Mouse (Mus musculus) neural tube, embryonic 11.5 days (tissue): Measurements from ENCODE around the gene Galnt2. TPM values are rescaled to one million over a fixed set of nuclear protein-coding genes. Genes with fewer than 3 reads are reported as not detected.

Experiments
- ATAC-seq: fragments of 200-750 bp; cut with Nextera tagmentation; 2 replicates; pipeline ENCODE4 v1.8.0; 2017; ENCODE audit warnings: moderate number of reproducible peaks, mild to moderate bottlenecking, moderate TSS enrichment, moderate library complexity; ENCODE audit not compliant: insufficient read depth, low FRiP score, low TSS enrichment
- DNase-seq: peaks from one replicate; pipeline ENCODE4 v3.0.0-alpha.2; 2015; ENCODE audit warnings: low spot score
- H3K27ac ChIP-seq: fragments of 300-500 bp; sonication (generic); 2 replicates; pipeline ENCODE4 v1.5.1; 2014; ENCODE audit warnings: low read depth, mild to moderate bottlenecking, low read length
- H3K27me3 ChIP-seq: fragments of 300-500 bp; sonication (generic); 2 replicates; pipeline ENCODE4 v1.6.1; 2014; ENCODE audit warnings: mild to moderate bottlenecking, low read length, mixed read lengths; ENCODE audit not compliant: control insufficient read depth, insufficient read depth
- H3K36me3 ChIP-seq: fragments of 300-500 bp; sonication (generic); 2 replicates; pipeline ENCODE4 v1.6.1; 2014; ENCODE audit warnings: mild to moderate bottlenecking, low read length, moderate library complexity, mixed read lengths; ENCODE audit not compliant: control insufficient read depth, insufficient read depth
- H3K4me1 ChIP-seq: fragments of 300-500 bp; sonication (generic); 2 replicates; pipeline ENCODE4 v1.6.1; 2014; ENCODE audit warnings: low read length, mixed read lengths; ENCODE audit not compliant: control insufficient read depth, insufficient read depth
- H3K4me2 ChIP-seq: fragments of 300-500 bp; sonication (generic); 2 replicates; pipeline ENCODE4 v1.6.1; 2014; ENCODE audit warnings: low read depth, mild to moderate bottlenecking, moderate library complexity
- H3K4me3 ChIP-seq: fragments of 300-500 bp; sonication (generic); 2 replicates; pipeline ENCODE4 v1.5.1; 2014; ENCODE audit warnings: low read depth, low read length
- H3K9ac ChIP-seq: fragments of 300-500 bp; sonication (generic); 2 replicates; pipeline ENCODE4 v1.6.1; 2014; ENCODE audit warnings: mild to moderate bottlenecking, low read length
- H3K9me3 ChIP-seq: fragments of 300-500 bp; sonication (generic); 2 replicates; pipeline ENCODE4 v1.6.1; 2016; ENCODE audit warnings: low read length; ENCODE audit not compliant: control insufficient read depth
- WGBS: fragments of 180-500 bp; shearing (Covaris S2); extraction: QIAGEN DNeasy Blood & Tissue Kit; methylation state at CpG from one replicate; pipeline ENCODE4 v1.1.7; 2014; 5-methylcytosine and 5-hydroxymethylcytosine counted together
- polyA plus RNA-seq: library from polyadenylated mRNA; unstranded; fragments of >200 nt; fragmentation: Nextera tagmentation; extraction: Ambion mirVana; gene quantifications from 2 replicates; pipeline ENCODE4 v1.2.1, GENCODE M21; 2014

Galnt2 gene
- polyA plus RNA-seq, 1 experiment from 2014 or later: 92.4 TPM

DNA sequence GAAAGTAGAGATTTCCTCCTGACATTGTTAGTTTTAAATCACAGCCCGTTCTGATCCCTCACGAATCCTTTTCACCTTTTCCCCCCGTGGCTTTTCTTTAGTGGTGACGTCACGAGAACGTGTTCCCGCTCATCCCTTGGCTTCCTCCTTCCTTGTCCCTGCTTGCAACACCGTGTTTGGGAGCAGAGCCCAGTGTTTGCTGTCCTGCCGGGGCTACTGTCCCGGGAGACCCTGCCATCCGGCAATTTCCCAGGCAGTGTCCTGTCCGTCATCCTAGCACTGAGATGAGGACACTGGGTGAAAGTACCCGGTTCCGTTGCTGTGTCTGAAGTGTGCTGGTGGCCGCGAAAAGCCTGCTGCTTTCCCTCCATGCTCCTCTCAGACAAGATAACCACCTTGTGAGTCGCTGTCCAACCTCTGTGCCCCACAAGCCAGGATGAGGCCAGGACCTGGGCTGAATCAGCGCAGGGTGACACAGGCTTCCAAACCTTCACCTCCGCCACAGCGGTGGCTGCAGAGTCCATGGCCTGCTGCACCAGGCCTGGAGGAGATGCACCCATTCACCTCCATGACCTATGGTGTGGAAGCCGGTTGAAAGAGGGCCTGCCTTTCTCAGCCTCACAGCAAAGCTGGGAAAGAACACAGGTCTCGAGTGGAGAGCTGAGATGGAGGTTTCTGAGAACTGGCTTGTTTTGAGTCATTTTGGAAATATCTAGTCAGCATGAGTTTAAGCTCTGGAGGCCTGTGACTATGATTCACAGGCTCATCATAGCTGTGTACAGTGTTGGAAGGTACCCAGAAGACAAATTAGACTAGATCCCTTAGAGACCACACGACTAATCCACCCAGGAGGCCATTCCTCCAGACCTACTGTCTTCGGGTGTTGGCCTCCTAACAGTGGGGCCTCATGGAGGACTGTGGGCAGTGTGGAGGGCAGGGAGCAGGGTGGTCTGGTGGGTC lies 47.0 kb downstream of the Galnt2 start:
- no peaks in the 10 kb centered on the region for H3K36me3 ChIP-seq
- no peak overlapping the region for H3K9ac ChIP-seq
- no peaks in the 10 kb centered on the region for H3K27me3 ChIP-seq
- WGBS: 80% methylated on average over 24 of the region's 24 CpGs
- DNase-seq (no peak), ATAC-seq (no peak)
- H3K27ac ChIP-seq: no peak overlapping the region
- H3K4me3 ChIP-seq: no peak overlapping the region
- H3K4me2 ChIP-seq: no peak overlapping the region
- H3K9me3 ChIP-seq: no peaks in the 10 kb centered on the region
- H3K4me1 ChIP-seq: peaks cover 29% of the 10 kb centered on the region

DNA sequence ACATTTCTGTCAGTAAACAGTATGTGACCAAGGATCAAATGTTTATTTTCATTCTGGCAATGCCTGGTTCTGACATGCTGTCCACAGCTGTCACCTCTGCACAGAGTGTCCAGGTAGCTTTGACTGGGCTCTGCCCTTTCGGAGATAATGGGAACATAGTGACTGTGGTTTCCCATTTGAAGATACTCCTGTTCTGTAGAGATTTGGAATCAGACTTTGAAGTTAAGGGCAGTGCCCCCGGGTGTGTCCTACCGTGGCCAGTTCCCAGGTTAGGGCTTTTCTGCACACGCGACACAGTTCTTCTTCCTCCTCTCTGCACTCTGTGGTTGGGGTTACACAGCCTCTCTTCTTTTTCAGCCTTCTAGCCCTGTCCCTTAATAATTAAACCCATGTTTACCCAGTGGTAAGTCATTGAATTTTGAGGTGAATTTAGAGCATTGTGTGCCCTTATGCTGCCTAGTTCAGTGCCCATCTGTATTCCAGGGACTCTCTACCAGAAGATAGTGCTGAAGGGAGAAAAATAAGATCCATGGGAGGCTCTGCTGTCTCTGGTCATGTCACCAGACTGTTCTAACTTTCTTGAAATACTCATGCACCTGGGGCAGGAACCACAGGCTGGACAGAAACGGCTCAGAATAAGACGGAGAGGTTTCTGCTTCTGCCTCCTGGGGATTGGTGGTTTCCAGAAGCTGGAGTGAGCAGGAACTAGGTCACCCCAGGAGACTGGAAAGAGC lies 47.9 kb downstream of the Galnt2 start:
- 91% methylated on average over 7 of the region's 7 CpGs for whole genome bisulfite sequencing
- H3K27me3 ChIP-seq: no peaks in the 10 kb centered on the region
- no peak overlapping the region for H3K9ac ChIP-seq
- no peak overlapping the region for H3K4me2 ChIP-seq
- H3K27ac ChIP-seq: no peak overlapping the region
- ATAC-seq: no peak
- H3K9me3 ChIP-seq: no peaks in the 10 kb centered on the region
- H3K4me1 ChIP-seq: peaks cover 33% of the 10 kb centered on the region
- H3K36me3 ChIP-seq: no peaks in the 10 kb centered on the region
- DNase-seq: no peak
- H3K4me3 ChIP-seq: no peak overlapping the region

DNA sequence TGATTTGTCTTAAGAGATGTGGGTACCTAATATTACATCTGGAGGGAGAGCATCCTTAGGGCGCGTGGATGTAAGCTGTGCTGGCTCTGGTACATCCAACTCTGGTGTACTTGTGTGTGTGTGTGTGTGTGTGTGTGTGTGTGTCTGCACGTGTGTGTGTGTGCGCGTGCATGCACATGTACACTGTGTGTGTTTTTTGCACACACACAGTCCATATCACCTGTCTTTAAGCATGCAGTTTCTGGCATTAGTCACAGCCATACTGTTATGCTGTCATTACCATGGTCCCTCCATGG lies 48.4 kb downstream of the Galnt2 start:
- H3K27me3 ChIP-seq: no peaks in the 10 kb centered on the region
- no peak overlapping the region for H3K9ac ChIP-seq
- H3K36me3 ChIP-seq: no peaks in the 10 kb centered on the region
- no peak overlapping the region for H3K4me3 ChIP-seq
- ATAC-seq (no peak), DNase-seq (no peak)
- 96% methylated on average over 5 of the region's 5 CpGs for WGBS
- no peak overlapping the region for H3K4me2 ChIP-seq
- H3K27ac ChIP-seq: no peak overlapping the region
- H3K9me3 ChIP-seq: no peaks in the 10 kb centered on the region
- peaks cover 37% of the 10 kb centered on the region for H3K4me1 ChIP-seq

DNA sequence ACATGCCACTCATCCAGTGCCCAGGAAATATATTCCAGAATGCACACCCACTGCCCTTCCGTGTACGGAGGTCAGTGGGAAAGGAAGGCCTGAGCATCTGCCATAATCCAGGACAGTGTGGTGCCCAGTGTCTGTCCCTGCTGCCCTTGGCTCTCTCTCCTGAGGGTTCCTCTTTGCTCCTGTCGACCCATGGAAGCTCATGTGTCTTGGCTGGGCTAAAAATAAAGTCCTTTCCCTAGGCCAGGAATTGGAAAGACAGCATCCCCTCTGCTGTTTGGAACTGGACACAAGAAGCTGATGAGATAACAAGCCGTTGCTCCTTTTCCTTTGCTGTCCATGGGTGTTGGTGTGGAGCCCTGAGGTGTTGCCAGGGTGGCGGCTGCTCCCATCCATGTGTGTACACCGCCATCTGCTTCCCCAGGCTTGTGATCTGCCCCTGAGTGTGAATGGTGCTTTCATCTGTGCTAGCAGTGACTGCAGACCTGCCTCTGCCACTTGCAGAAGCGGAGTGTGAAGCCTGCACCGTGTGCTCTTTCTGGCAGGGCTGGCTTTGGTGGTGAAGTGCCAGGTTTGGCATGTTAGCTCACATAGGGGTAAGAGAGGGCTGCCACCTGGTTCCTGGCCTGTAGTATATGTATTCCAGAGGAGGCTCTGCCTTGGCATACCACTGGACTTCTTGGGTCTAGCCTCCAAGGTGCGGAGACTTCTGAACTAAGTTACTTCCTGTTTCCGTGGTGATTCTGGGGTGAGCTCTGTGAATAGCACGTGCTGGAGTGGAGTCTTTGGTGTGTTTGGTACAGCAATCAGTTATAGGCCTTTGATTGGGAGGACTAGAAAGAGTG lies 50.7 kb downstream of the Galnt2 start:
- Histone ChIP-seq H3K9ac (no peak overlapping the region), H3K9me3 (no peaks in the 10 kb centered on the region), H3K4me1 (peaks cover 58% of the 10 kb centered on the region), H3K4me2 (no peak overlapping the region), H3K27ac (peak overlapping the region; percentile 97), H3K27me3 (no peaks in the 10 kb centered on the region), H3K36me3 (no peaks in the 10 kb centered on the region), H3K4me3 (no peak overlapping the region)
- no peak for ATAC-seq
- DNase-seq: no peak
- WGBS: 70% methylated on average over 11 of the region's 11 CpGs

DNA sequence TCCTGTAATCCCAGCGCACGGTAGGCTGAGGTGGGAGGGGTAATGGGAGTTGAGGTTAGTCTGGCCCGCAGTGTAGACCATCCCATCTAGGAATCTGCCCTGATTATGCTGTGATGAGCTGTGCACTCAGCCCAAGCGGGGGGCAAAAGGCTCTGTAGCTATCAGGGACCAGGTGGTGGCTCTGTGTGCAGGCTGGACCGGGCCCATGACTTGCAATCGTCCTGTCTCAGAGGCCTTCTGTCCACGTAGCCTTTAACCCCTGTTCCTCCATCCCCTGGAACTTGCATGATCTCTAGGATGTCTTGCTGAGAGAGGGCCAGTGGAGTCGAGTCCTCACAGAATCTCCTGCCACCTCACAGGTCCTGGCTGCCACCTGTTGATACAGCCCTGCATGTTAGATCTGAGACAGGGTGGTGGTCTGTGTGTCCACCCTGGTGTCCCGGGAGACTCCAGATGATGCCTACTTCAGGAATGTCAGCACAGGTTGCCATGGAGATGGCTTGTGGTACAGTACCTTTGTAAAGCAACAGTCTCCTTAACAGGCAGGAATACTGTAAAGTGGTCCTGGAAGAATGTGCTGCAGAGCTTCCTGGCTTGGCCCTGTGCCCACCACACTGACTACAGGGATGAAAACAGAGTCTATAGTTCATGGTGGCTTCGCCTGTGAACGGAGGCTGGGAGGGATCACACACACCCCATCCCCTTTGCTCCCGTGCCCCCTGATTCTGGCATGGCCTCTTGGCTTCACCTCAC lies 51.9 kb downstream of the Galnt2 start:
- no peak for ATAC-seq
- DNase-seq: no peak
- WGBS: 71% methylated on average over 12 of the region's 12 CpGs
- H3K4me1 ChIP-seq: peaks cover 59% of the 10 kb centered on the region
- no peaks in the 10 kb centered on the region for H3K9me3 ChIP-seq
- H3K4me2 ChIP-seq: no peak overlapping the region
- H3K36me3 ChIP-seq: no peaks in the 10 kb centered on the region
- H3K27me3 ChIP-seq: no peaks in the 10 kb centered on the region
- H3K4me3 ChIP-seq: no peak overlapping the region
- H3K9ac ChIP-seq: peak overlapping the region; percentile 26
- peak overlapping the region; percentile 97 for H3K27ac ChIP-seq

DNA sequence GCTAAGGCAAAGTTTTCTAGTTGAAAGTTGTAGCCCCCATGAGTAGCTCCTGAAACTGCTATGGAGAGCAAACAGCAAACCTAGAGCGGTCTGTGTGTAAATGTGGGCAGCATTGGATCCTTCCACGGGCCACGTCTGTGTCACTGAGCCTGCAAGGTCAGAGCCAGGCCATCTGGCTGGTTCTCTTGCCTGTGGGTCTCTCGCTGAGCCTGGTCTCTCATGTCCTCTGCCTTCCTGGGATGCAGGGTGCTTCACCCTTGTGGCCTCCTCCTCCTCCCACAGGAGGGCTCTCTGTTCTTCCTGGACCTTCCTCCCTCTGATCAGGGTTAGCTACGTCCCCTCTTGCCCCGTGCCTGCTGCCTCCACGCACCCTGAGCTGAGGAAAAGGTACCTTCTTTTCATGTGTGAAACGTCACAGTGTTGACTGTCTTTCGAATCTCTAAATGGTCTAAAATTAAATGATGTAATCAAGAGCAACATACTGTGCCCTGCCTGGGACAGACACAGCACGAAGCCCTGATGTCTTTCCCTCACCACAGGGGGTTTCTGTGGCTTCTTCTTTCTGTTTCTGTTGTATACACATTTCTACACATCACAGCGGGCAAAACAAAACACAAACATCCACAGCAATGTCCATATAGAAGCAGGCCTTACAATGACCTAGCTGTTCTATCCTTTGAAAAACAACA lies 52.6 kb downstream of the Galnt2 start:
- no peaks in the 10 kb centered on the region for H3K27me3 ChIP-seq

DNA sequence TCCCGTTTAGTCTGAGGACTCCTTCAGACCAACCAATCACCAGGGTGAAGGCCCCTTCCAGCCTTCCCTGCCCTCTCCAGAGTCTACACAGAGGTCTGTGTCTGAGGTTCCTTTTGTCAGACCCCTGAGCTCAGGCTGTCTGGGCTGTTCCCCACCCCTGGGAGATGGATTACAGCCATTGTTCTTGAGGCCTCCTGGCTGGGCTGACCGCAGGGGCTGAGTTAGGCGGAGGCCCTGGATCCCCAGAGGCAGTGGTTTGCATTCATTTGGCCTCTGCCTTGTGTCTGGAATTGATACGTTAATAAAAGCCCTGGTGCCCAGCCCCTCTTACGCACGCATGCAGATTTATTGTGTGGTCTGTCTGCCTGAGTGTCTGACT lies 53.1 kb downstream of the Galnt2 start:
- H3K27me3 ChIP-seq: no peaks in the 10 kb centered on the region
- 10% methylated on average over 6 of the region's 6 CpGs for WGBS
- H3K4me1 ChIP-seq: peaks cover 55% of the 10 kb centered on the region
- peak; percentile 86 for ATAC-seq
- no peak overlapping the region for H3K4me3 ChIP-seq
- H3K9ac ChIP-seq: peak overlapping the region; percentile 26
- H3K9me3 ChIP-seq: no peaks in the 10 kb centered on the region
- no peaks in the 10 kb centered on the region for H3K36me3 ChIP-seq
- H3K4me2 ChIP-seq: no peak overlapping the region
- H3K27ac ChIP-seq: peak overlapping the region; percentile 97
- peak; percentile 89 for DNase-seq

More for the DNA sequence above, 52.6 kb downstream of the Galnt2 start:
- H3K4me1 ChIP-seq: peaks cover 55% of the 10 kb centered on the region
- WGBS: 25% methylated on average over 11 of the region's 11 CpGs
- H3K9ac ChIP-seq: peak overlapping the region; percentile 26
- no peak overlapping the region; the same call in 1 of the 2 replicates for H3K4me2 ChIP-seq
- peak; percentile 6; the same call in 1 of the 2 replicates for ATAC-seq
- no peaks in the 10 kb centered on the region for H3K36me3 ChIP-seq
- peak overlapping the region; percentile 97 for H3K27ac ChIP-seq
- peak; percentile 40 for DNase-seq
- H3K4me3 ChIP-seq: no peak overlapping the region
- no peaks in the 10 kb centered on the region for H3K9me3 ChIP-seq
